In the genomic region with DNA sequence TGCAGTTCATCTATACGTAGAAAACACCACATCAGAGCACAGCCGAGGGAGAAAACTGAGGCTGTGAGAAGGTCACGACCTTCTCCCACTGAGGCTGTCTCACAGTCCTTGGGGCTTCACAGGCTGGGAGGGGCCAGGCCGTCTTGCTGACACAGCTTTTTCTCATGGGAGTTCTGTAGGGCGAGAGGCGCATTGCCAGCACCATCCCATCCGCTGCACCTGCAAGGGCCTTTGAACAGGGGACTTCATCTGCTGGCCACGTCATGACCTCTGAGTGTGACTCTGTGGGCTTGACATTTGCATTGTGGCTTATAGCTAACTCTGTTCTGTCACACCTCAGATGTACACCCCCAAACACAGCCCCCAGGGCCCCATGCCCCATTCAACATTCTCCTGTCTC, we compare ENCODE assay signal across 11 mouse cellular contexts. TPM values are rescaled to one million over a fixed set of nuclear protein-coding genes. Genes with fewer than 3 reads are reported as not detected.
DNase-seq lines count a peak whose midpoint lies in the region; ATAC-seq and TF ChIP-seq lines count a peak whose summit lies in the region.
"Had no signal": no experiment of that assay in that cellular context is flagged by ENCODE, and none has a peak within 500 bp of the region (broad histone marks: within the 10 kb centered on the region; RNA-seq: fewer than 3 reads in every experiment).

No protein-coding gene starts in this region.

- H3K4me1 ChIP-seq in kidney, embryonic 15.5 days, result peaks cover 57% of the 10 kb centered on the region
- H3K4me1 ChIP-seq in kidney, embryonic 16.5 days (ENCODE audit: insufficient read depth, low read length), result peaks cover 30% of the 10 kb centered on the region
- peaks cover 48% of the 10 kb centered on the region for H3K4me1 ChIP-seq in brown adipose tissue, adult 24 weeks (ENCODE audit: control insufficient read depth, insufficient read depth, insufficient read length, low read length)
- peaks cover 19% of the 10 kb centered on the region for H3K4me1 ChIP-seq in thymus, adult 2 months (replicated peaks; ENCODE audit: control insufficient read depth, insufficient read depth, low read length)

- H3K27ac ChIP-seq in kidney, embryonic 15.5 days, result peak overlapping the region; percentile 85
- no peak overlapping the region for H3K27ac ChIP-seq in kidney, embryonic 16.5 days (ENCODE audit: low read length)
- peak overlapping the region; percentile 100 for H3K27ac ChIP-seq in brown adipose tissue, adult 24 weeks (replicated peaks; ENCODE audit: low read depth, low read length)
- H3K27ac ChIP-seq in thymus, adult 2 months (ENCODE audit: control insufficient read depth, insufficient read depth, low read length), result no peak overlapping the region
- H3K27ac ChIP-seq: forebrain, embryonic 13.5 days had no signal

- no peaks in the 10 kb centered on the region for H3K27me3 ChIP-seq in kidney, embryonic 15.5 days
- no peaks in the 10 kb centered on the region for H3K27me3 ChIP-seq in kidney, embryonic 16.5 days (ENCODE audit: insufficient read depth, low read length)
- H3K27me3 ChIP-seq in thymus, adult 2 months (ENCODE audit: control insufficient read depth, insufficient read depth, low read length), result no peaks in the 10 kb centered on the region
- H3K27me3 ChIP-seq: forebrain, embryonic 13.5 days; heart, embryonic 15.5 days had no signal

- H3K36me3 ChIP-seq in kidney, embryonic 15.5 days, result no peaks in the 10 kb centered on the region
- H3K36me3 ChIP-seq in kidney, embryonic 16.5 days (ENCODE audit: insufficient read depth, low read length), result no peaks in the 10 kb centered on the region
- no peaks in the 10 kb centered on the region for H3K36me3 ChIP-seq in thymus, adult 2 months (ENCODE audit: control insufficient read depth, insufficient read depth, low read length)
- H3K36me3 ChIP-seq: heart, embryonic 15.5 days had no signal

- ATAC-seq in kidney, embryonic 15.5 days (replicated peaks; ENCODE audit: low FRiP score), result no peak
- no peak for ATAC-seq in kidney, embryonic 16.5 days (ENCODE audit: low FRiP score, low TSS enrichment)
- ATAC-seq: forebrain, embryonic 13.5 days had no signal

- WGBS in kidney, embryonic 15.5 days, result 20% methylated on average over 8 of the region's 8 CpGs
- WGBS in kidney, embryonic 16.5 days, result 35% methylated on average over 8 of the region's 8 CpGs
- 7% methylated on average over 8 of the region's 8 CpGs for WGBS in thymus, adult 2 months

- TF ChIP-seq POLR2A in thymus, adult 2 months (IDR thresholded peaks at IDR 0.05; ENCODE audit: control insufficient read depth, extremely low read depth, insufficient read depth, low read length, poor library complexity), result no peak

- no peak overlapping the region for H3K4me3 ChIP-seq in kidney, embryonic 15.5 days (replicated peaks)
- no peak overlapping the region for H3K4me3 ChIP-seq in kidney, embryonic 16.5 days (ENCODE audit: low read length)
- H3K4me3 ChIP-seq in brown adipose tissue, adult 24 weeks (ENCODE audit: insufficient read depth, low read depth, low read length), result no peak overlapping the region
- no peak overlapping the region for H3K4me3 ChIP-seq in thymus, adult 2 months (ENCODE audit: control insufficient read depth, insufficient read depth, low read length)
- H3K4me3 ChIP-seq: forebrain, embryonic 13.5 days; heart, embryonic 15.5 days had no signal

- H3K4me2 ChIP-seq in kidney, embryonic 15.5 days, result no peak overlapping the region
- no peak overlapping the region for H3K4me2 ChIP-seq in kidney, embryonic 16.5 days (replicated peaks; ENCODE audit: low read depth, low read length)

- H3K9ac ChIP-seq in kidney, embryonic 15.5 days, result no peak overlapping the region
- H3K9ac ChIP-seq in kidney, embryonic 16.5 days (replicated peaks; ENCODE audit: low read length), result no peak overlapping the region
- H3K9ac ChIP-seq: heart, embryonic 15.5 days had no signal

- TF ChIP-seq CTCF in thymus, adult 2 months (IDR thresholded peaks at IDR 0.05; ENCODE audit: borderline replicate concordance, control insufficient read depth, extremely low read depth, insufficient read depth, low read length, poor library complexity), result 0 out of 2 replicates have a peak, but pooled peaks have one; percentile 23

- DNase-seq in ES-CJ7 (ENCODE audit: low read depth, low spot score), result peak; percentile 89
- peak; percentile 76 for DNase-seq in thymus, adult 2 months
- DNase-seq in neural tube, embryonic 10.5 days (ENCODE audit: extremely low spot score, low spot score), result no peak
- no peak for DNase-seq in right cerebral cortex, postnatal 14 days
- DNase-seq: layer of hippocampus, postnatal 36 days; midbrain, embryonic 14.5 days had no signal

- no peaks in the 10 kb centered on the region for H3K9me3 ChIP-seq in kidney, embryonic 15.5 days (replicated peaks)
- H3K9me3 ChIP-seq in kidney, embryonic 16.5 days (ENCODE audit: low read length), result no peaks in the 10 kb centered on the region
- H3K9me3 ChIP-seq: forebrain, embryonic 13.5 days; heart, embryonic 15.5 days had no signal

RNA-seq across cellular contexts. Expression of gene Sec14l1, which starts 22.3 kb away (rescaled TPM):
- 66.5 and 69.0 TPM in 2 replicates for polyA plus RNA-seq in kidney, embryonic 15.5 days (2015; fragmentation: Nextera tagmentation; extraction: Ambion mirVana)
- polyA plus RNA-seq in kidney, embryonic 16.5 days (2015; fragmentation: Nextera tagmentation; extraction: Ambion mirVana), result 91.5 and 92.9 TPM in 2 replicates
- 35.4 and 37.4 TPM in 2 replicates for polyA plus RNA-seq in brown adipose tissue, adult 24 weeks (2012; ENCODE audit: insufficient read depth, insufficient read length, missing spikeins)
- 75.6 and 84.8 TPM in 2 replicates for polyA plus RNA-seq in thymus, adult 2 months (2012; rRNA removed)

Comparison
In these comparisons a context has a peak if more than half of its experiments do, and no peak if none do; other contexts are left out.
1. H3K27ac ChIP-seq: peak in kidney, embryonic 15.5 days (single experiment) and brown adipose tissue, adult 24 weeks (single experiment); none in kidney, embryonic 16.5 days (single experiment) and thymus, adult 2 months (single experiment).
2. DNase-seq: peak in ES-CJ7 (single experiment) and thymus, adult 2 months (single experiment); none in neural tube, embryonic 10.5 days (single experiment) and right cerebral cortex, postnatal 14 days (single experiment).